Mouse (Mus musculus) embryonic facial prominence, embryonic 13.5 days (tissue): ENCODE measurements at regions not wholly inside any gene's neighbourhood (a gene's known extent, or its start where the extent isn't known, plus 50 kb on each side); places are given as distances from the start of the nearest gene placed in this dataset.

Experiments used
- ATAC-seq: fragments of 200-750 bp; cut with Nextera tagmentation; 2 replicates; pipeline ENCODE4 v1.8.0; 2017; ENCODE audit warnings: low read depth; ENCODE audit not compliant: insufficient number of reproducible peaks, insufficient read depth, low FRiP score, low TSS enrichment
- H3K27ac ChIP-seq: fragments of 300-500 bp; sonication (generic); 2 replicates; pipeline ENCODE4 v1.5.1; 2015; ENCODE audit warnings: moderate library complexity, mild to moderate bottlenecking, inconsistent platforms
- H3K27me3 ChIP-seq: fragments of 300-500 bp; sonication (generic); 2 replicates; pipeline ENCODE4 v1.6.1; 2015; ENCODE audit warnings: mild to moderate bottlenecking, inconsistent platforms
- H3K36me3 ChIP-seq: fragments of 300-500 bp; sonication (generic); 2 replicates; pipeline ENCODE4 v1.6.1; 2015; ENCODE audit warnings: mild to moderate bottlenecking, inconsistent platforms
- H3K4me1 ChIP-seq: fragments of 300-500 bp; sonication (generic); 2 replicates; pipeline ENCODE4 v1.6.1; 2015; ENCODE audit warnings: inconsistent platforms
- H3K4me2 ChIP-seq: fragments of 300-500 bp; sonication (generic); 2 replicates; pipeline ENCODE4 v1.6.1; 2015; ENCODE audit warnings: moderate library complexity, mild to moderate bottlenecking, inconsistent platforms
- H3K4me3 ChIP-seq: fragments of 300-500 bp; sonication (generic); 2 replicates; pipeline ENCODE4 v1.5.1; 2015; ENCODE audit warnings: mild to moderate bottlenecking, inconsistent platforms
- H3K9ac ChIP-seq: fragments of 300-500 bp; sonication (generic); 2 replicates; pipeline ENCODE4 v1.6.1; 2015; ENCODE audit warnings: mild to moderate bottlenecking, inconsistent platforms
- H3K9me3 ChIP-seq: fragments of 300-500 bp; sonication (generic); 2 replicates; pipeline ENCODE4 v1.6.1; 2016; ENCODE audit warnings: inconsistent platforms
- WGBS: fragments of 180-500 bp; shearing (Covaris S2); methylation state at CpG from one replicate; pipeline ENCODE4 v1.1.7; 2015; ENCODE audit warnings: mixed read lengths; 5-methylcytosine and 5-hydroxymethylcytosine counted together

- Histone ChIP-seq H3K4me1 (no peaks in the 10 kb centered on the region), H3K9ac (no peak overlapping the region), H3K9me3 (no peaks in the 10 kb centered on the region), H3K36me3 (no peaks in the 10 kb centered on the region), H3K4me2 (no peak overlapping the region), H3K4me3 (no peak overlapping the region), H3K27me3 (no peaks in the 10 kb centered on the region), H3K27ac (no peak overlapping the region)
- WGBS, result 78% methylated on average over 3 of the region's 3 CpGs
- ATAC-seq, result no peak
Measured at GRCm38 (mm10) chr14:105511135-105511534, 252.8 kb downstream of the Ndfip2 start.

GRCm38 (mm10) chr14:105505261-105505660 lies 246.9 kb downstream of the Ndfip2 start:
- Histone ChIP-seq H3K36me3 (no peaks in the 10 kb centered on the region), H3K4me1 (peaks cover 19% of the 10 kb centered on the region), H3K27me3 (peaks cover 31% of the 10 kb centered on the region), H3K4me2 (no peak overlapping the region), H3K27ac (no peak overlapping the region), H3K9me3 (no peaks in the 10 kb centered on the region), H3K4me3 (no peak overlapping the region), H3K9ac (no peak overlapping the region)
- 55% methylated on average over 4 of the region's 4 CpGs for WGBS
- ATAC-seq, result no peak

- H3K27ac ChIP-seq, result no peak overlapping the region
- no peak overlapping the region for H3K4me2 ChIP-seq
- no peak overlapping the region for H3K4me3 ChIP-seq
- WGBS, result 71% methylated on average over 3 of the region's 3 CpGs
- H3K36me3 ChIP-seq, result no peaks in the 10 kb centered on the region
- peaks cover 31% of the 10 kb centered on the region for H3K27me3 ChIP-seq
- H3K9ac ChIP-seq, result no peak overlapping the region
- H3K4me1 ChIP-seq, result peaks cover 24% of the 10 kb centered on the region
- no peaks in the 10 kb centered on the region for H3K9me3 ChIP-seq
- ATAC-seq, result no peak
Measured at GRCm38 (mm10) chr14:105504376-105504775, 246.0 kb downstream of the Ndfip2 start.

- Histone ChIP-seq H3K36me3 (no peaks in the 10 kb centered on the region), H3K9me3 (no peaks in the 10 kb centered on the region), H3K4me3 (no peak overlapping the region), H3K4me1 (peaks cover 30% of the 10 kb centered on the region), H3K9ac (no peak overlapping the region), H3K27me3 (peaks cover 31% of the 10 kb centered on the region), H3K27ac (no peak overlapping the region), H3K4me2 (no peak overlapping the region)
- WGBS, result 71% methylated on average over 5 of the region's 5 CpGs
- ATAC-seq, result no peak
Measured at GRCm38 (mm10) chr14:105503806-105504205, 245.4 kb downstream of the Ndfip2 start.

GRCm38 (mm10) chr14:105502633-105502975 lies 244.2 kb downstream of the Ndfip2 start:
- Histone ChIP-seq H3K4me2 (peak overlapping the region; percentile 46), H3K9ac (no peak overlapping the region), H3K4me1 (peaks cover 37% of the 10 kb centered on the region), H3K36me3 (no peaks in the 10 kb centered on the region), H3K4me3 (no peak overlapping the region), H3K27ac (no peak overlapping the region), H3K27me3 (peaks cover 31% of the 10 kb centered on the region), H3K9me3 (no peaks in the 10 kb centered on the region)
- ATAC-seq, result no peak
- 21% methylated on average over 11 of the region's 11 CpGs for WGBS

GRCm38 (mm10) chr14:105501792-105502632 lies 243.6 kb downstream of the Ndfip2 start:
- no peaks in the 10 kb centered on the region for H3K36me3 ChIP-seq
- H3K4me3 ChIP-seq, result peak overlapping the region; percentile 18
- H3K4me2 ChIP-seq, result peak overlapping the region; percentile 46
- peaks cover 31% of the 10 kb centered on the region for H3K27me3 ChIP-seq
- 7% methylated on average over 21 of the region's 21 CpGs for WGBS
- H3K27ac ChIP-seq, result no peak overlapping the region
- no peaks in the 10 kb centered on the region for H3K9me3 ChIP-seq
- ATAC-seq, result no peak
- H3K4me1 ChIP-seq, result peaks cover 37% of the 10 kb centered on the region
- H3K9ac ChIP-seq, result no peak overlapping the region

GRCm38 (mm10) chr14:105500966-105501741 lies 242.8 kb downstream of the Ndfip2 start:
- Histone ChIP-seq H3K9me3 (no peaks in the 10 kb centered on the region), H3K27me3 (peaks cover 31% of the 10 kb centered on the region), H3K4me2 (peak overlapping the region; percentile 46), H3K4me3 (peak overlapping the region; percentile 18), H3K4me1 (peaks cover 37% of the 10 kb centered on the region), H3K36me3 (no peaks in the 10 kb centered on the region), H3K9ac (no peak overlapping the region), H3K27ac (no peak overlapping the region)
- ATAC-seq, result no peak
- 16% methylated on average over 21 of the region's 21 CpGs for WGBS

GRCm38 (mm10) chr14:105499319-105499895 lies 241.0 kb downstream of the Ndfip2 start:
- WGBS, result 16% methylated on average over 15 of the region's 15 CpGs

GRCm38 (mm10) chr14:105498155-105498906 lies 240.0 kb downstream of the Ndfip2 start:
- H3K9ac ChIP-seq, result no peak overlapping the region
- H3K4me2 ChIP-seq, result no peak overlapping the region
- no peak overlapping the region for H3K27ac ChIP-seq
- 60% methylated on average over 10 of the region's 10 CpGs for WGBS
- H3K27me3 ChIP-seq, result peaks cover 26% of the 10 kb centered on the region
- ATAC-seq, result no peak
- peaks cover 39% of the 10 kb centered on the region for H3K4me1 ChIP-seq
- no peaks in the 10 kb centered on the region for H3K36me3 ChIP-seq
- H3K4me3 ChIP-seq, result no peak overlapping the region
- no peaks in the 10 kb centered on the region for H3K9me3 ChIP-seq

More at GRCm38 (mm10) chr14:105499319-105499895, 241.0 kb downstream of the Ndfip2 start:
- peaks cover 39% of the 10 kb centered on the region for H3K4me1 ChIP-seq
- H3K36me3 ChIP-seq, result no peaks in the 10 kb centered on the region
- H3K4me2 ChIP-seq, result peak overlapping the region; percentile 53
- H3K27ac ChIP-seq, result no peak overlapping the region
- no peak overlapping the region; the same call in 1 of the 2 replicates for H3K9ac ChIP-seq
- peak overlapping the region; percentile 12; the same call in 1 of the 2 replicates for H3K4me3 ChIP-seq
- H3K27me3 ChIP-seq, result peaks cover 31% of the 10 kb centered on the region
- ATAC-seq, result no peak
- no peaks in the 10 kb centered on the region for H3K9me3 ChIP-seq

- Histone ChIP-seq H3K27me3 (no peaks in the 10 kb centered on the region), H3K4me1 (peaks cover 20% of the 10 kb centered on the region), H3K27ac (no peak overlapping the region), H3K9me3 (no peaks in the 10 kb centered on the region), H3K9ac (no peak overlapping the region), H3K36me3 (no peaks in the 10 kb centered on the region), H3K4me3 (no peak overlapping the region), H3K4me2 (no peak overlapping the region)
- no peak for ATAC-seq
- WGBS, result 11% methylated on average over 2 of the region's 2 CpGs
Measured at GRCm38 (mm10) chr14:105495161-105495560, 236.8 kb downstream of the Ndfip2 start.

- H3K4me3 ChIP-seq, result no peak overlapping the region
- 85% methylated on average over 3 of the region's 3 CpGs for WGBS
- H3K27ac ChIP-seq, result no peak overlapping the region
- no peaks in the 10 kb centered on the region for H3K27me3 ChIP-seq
- no peaks in the 10 kb centered on the region for H3K9me3 ChIP-seq
- H3K4me1 ChIP-seq, result peaks cover 16% of the 10 kb centered on the region
- H3K36me3 ChIP-seq, result no peaks in the 10 kb centered on the region
- H3K4me2 ChIP-seq, result no peak overlapping the region
- no peak overlapping the region for H3K9ac ChIP-seq
- ATAC-seq, result no peak
Measured at GRCm38 (mm10) chr14:105494415-105494814, 236.0 kb downstream of the Ndfip2 start.
